Mouse (Mus musculus): ENCODE measurements around the gene Cd300lf. TPM values are rescaled to one million over a fixed set of nuclear protein-coding genes. Genes with fewer than 3 reads are reported as not detected.

Gene Cd300lf
- total RNA-seq, 2 experiments from 2014 or later = 0.35 to 0.76 TPM

- no peak for DNase-seq (ENCODE audit: low spot score in 2 of 2)
Observed at GRCm38 (mm10) chr11:115161578-115162204, 27.9 kb upstream of the Cd300lf start.

GRCm38 (mm10) chr11:115160883-115161577, 27.2 kb upstream of the Cd300lf start:
- peak in 1 of 2 experiments; percentile 77 for DNase-seq (ENCODE audit: low spot score in 2 of 2)

- DNase-seq (ENCODE audit: low spot score in 2 of 2) = peak in 1 of 2 experiments; percentile 63
Observed at GRCm38 (mm10) chr11:115160016-115160797, 26.4 kb upstream of the Cd300lf start.

GRCm38 (mm10) chr11:115157933-115158719, 24.3 kb upstream of the Cd300lf start:
- no peak for DNase-seq (ENCODE audit: low spot score in 2 of 2)

GRCm38 (mm10) chr11:115155053-115155634, 21.4 kb upstream of the Cd300lf start:
- DNase-seq (ENCODE audit: low spot score in 2 of 2) = no peak

- DNase-seq (ENCODE audit: low spot score in 2 of 2) = no peak
Observed at GRCm38 (mm10) chr11:115153699-115154292, 20.0 kb upstream of the Cd300lf start.

GRCm38 (mm10) chr11:115153088-115153487, 19.3 kb upstream of the Cd300lf start:
- no peak for DNase-seq (ENCODE audit: low spot score in 2 of 2)

GRCm38 (mm10) chr11:115151755-115152429, 18.1 kb upstream of the Cd300lf start:
- no peak for DNase-seq (ENCODE audit: low spot score in 2 of 2)

GRCm38 (mm10) chr11:115150741-115151254, 17.0 kb upstream of the Cd300lf start:
- no peak for DNase-seq (ENCODE audit: low spot score in 2 of 2)

- no peak for DNase-seq (ENCODE audit: low spot score in 2 of 2)
Observed at GRCm38 (mm10) chr11:115147813-115148212, 14.0 kb upstream of the Cd300lf start.

GRCm38 (mm10) chr11:115141970-115142369, 8.2 kb upstream of the Cd300lf start:
- DNase-seq (ENCODE audit: low spot score in 2 of 2) = no peak

- no peak for DNase-seq (ENCODE audit: low spot score in 2 of 2)
Observed at GRCm38 (mm10) chr11:115138597-115139262, 4.9 kb upstream of the Cd300lf start.

GRCm38 (mm10) chr11:115131768-115132381, 1.9 kb downstream of the Cd300lf start:
- DNase-seq (ENCODE audit: low spot score in 2 of 2) = no peak

- no peak for DNase-seq (ENCODE audit: low spot score in 2 of 2)
Observed at GRCm38 (mm10) chr11:115129508-115130126, 4.2 kb downstream of the Cd300lf start.

GRCm38 (mm10) chr11:115128483-115128882, 5.3 kb downstream of the Cd300lf start:
- no peak for DNase-seq (ENCODE audit: low spot score in 2 of 2)

GRCm38 (mm10) chr11:115119409-115119808, 14.4 kb downstream of the Cd300lf start:
- no peak for DNase-seq (ENCODE audit: low spot score in 2 of 2)

GRCm38 (mm10) chr11:115112196-115112595, 21.6 kb downstream of the Cd300lf start:
- DNase-seq (ENCODE audit: low spot score in 2 of 2) = no peak

- no peak for DNase-seq (ENCODE audit: low spot score in 2 of 2)
Observed at GRCm38 (mm10) chr11:115110271-115110670, 23.5 kb downstream of the Cd300lf start.
